ENCODE assay signal across 27 mouse cellular contexts in genomic region chr12:83168310-83168709, GRCm38 (mm10).
DNase-seq lines count a peak whose midpoint lies in the region; ATAC-seq and TF ChIP-seq lines count a peak whose summit lies in the region.
"Had no signal": no experiment of that assay in that cellular context is flagged by ENCODE, and none has a peak within 500 bp of the region (broad histone marks: within the 10 kb centered on the region; RNA-seq: fewer than 3 reads in every experiment).

No protein-coding gene starts in this region.

- no peaks in the 10 kb centered on the region for H3K27me3 ChIP-seq in lung, postnatal 0 days (replicated peaks; ENCODE audit: insufficient read depth, low read length)
- no peaks in the 10 kb centered on the region for H3K27me3 ChIP-seq in midbrain, embryonic 13.5 days
- H3K27me3 ChIP-seq: embryonic facial prominence, embryonic 12.5 days; limb, embryonic 13.5 days; lung, embryonic 15.5 days; midbrain, embryonic 12.5 days; neural tube, embryonic 13.5 days had no signal

- intact Hi-C loops in left cerebral cortex, postnatal 36 days (cut with DNase I): loop anchor here (2.0 kb wide), 1 partner anchor 318 kb away; the partner anchor contains the start of gene Dpf3

- no peak for ATAC-seq in lung, postnatal 0 days
- no peak for ATAC-seq in midbrain, embryonic 13.5 days
- ATAC-seq: forebrain, embryonic 14.5 days; intestine, embryonic 16.5 days had no signal

- no peak overlapping the region for H3K4me2 ChIP-seq in lung, postnatal 0 days (replicated peaks; ENCODE audit: low read depth, low read length)
- H3K4me2 ChIP-seq in midbrain, embryonic 13.5 days (replicated peaks): no peak overlapping the region
- H3K4me2 ChIP-seq: embryonic facial prominence, embryonic 12.5 days; limb, embryonic 13.5 days; liver, embryonic 11.5 days; lung, embryonic 15.5 days; midbrain, embryonic 12.5 days; neural tube, embryonic 13.5 days had no signal

- H3K9ac ChIP-seq in lung, postnatal 0 days (replicated peaks; ENCODE audit: low read depth): no peak overlapping the region
- no peak overlapping the region for H3K9ac ChIP-seq in midbrain, embryonic 13.5 days (replicated peaks)
- H3K9ac ChIP-seq: embryonic facial prominence, embryonic 12.5 days; limb, embryonic 13.5 days; lung, embryonic 15.5 days; midbrain, embryonic 12.5 days; neural tube, embryonic 13.5 days had no signal

- no peak overlapping the region for H3K4me3 ChIP-seq in layer of hippocampus, adult 2 months
- no peak overlapping the region for H3K4me3 ChIP-seq in cortical plate, adult 2 months (ENCODE audit: insufficient read depth, low read length)
- no peak overlapping the region for H3K4me3 ChIP-seq in lung, postnatal 0 days (ENCODE audit: low read depth, low read length)
- H3K4me3 ChIP-seq in midbrain, embryonic 13.5 days (replicated peaks): no peak overlapping the region
- H3K4me3 ChIP-seq: embryonic facial prominence, embryonic 12.5 days; limb, embryonic 13.5 days; lung, embryonic 15.5 days; megakaryocyte, embryonic 14.5 days; midbrain, embryonic 12.5 days; neural tube, embryonic 13.5 days had no signal

- peaks cover 8% of the 10 kb centered on the region; the same call in 1 of the 2 replicates for H3K4me1 ChIP-seq in cortical plate, adult 2 months (ENCODE audit: control insufficient read depth, insufficient read depth, low read length)
- H3K4me1 ChIP-seq in lung, postnatal 0 days (ENCODE audit: insufficient read depth, low read depth, low read length): no peaks in the 10 kb centered on the region
- peaks cover 24% of the 10 kb centered on the region for H3K4me1 ChIP-seq in midbrain, embryonic 13.5 days (replicated peaks)
- H3K4me1 ChIP-seq: embryonic facial prominence, embryonic 12.5 days; limb, embryonic 13.5 days; lung, embryonic 15.5 days had no signal

- TF ChIP-seq EP300 in lung, postnatal 0 days (IDR thresholded peaks at IDR 0.05): no peak

- peak; percentile 29 to 66 for DNase-seq in layer of hippocampus, adult 2 months (ENCODE audit: low spot score in 2 of 2)
- DNase-seq in layer of hippocampus, postnatal 25 days (ENCODE audit: extremely low spot score in 1 of 2, low spot score in 1 of 2): no peak
- DNase-seq in right cerebral cortex, adult 2 months (ENCODE audit: low spot score in 2 of 2): peak; percentile 42 to 50
- DNase-seq in right cerebral cortex, postnatal 14 days: no peak
- DNase-seq in left cerebral cortex, postnatal 36 days (ENCODE audit: low spot score in 2 of 2): peak; percentile 31 to 36
- no peak for DNase-seq in lung, postnatal 0 days (ENCODE audit: low spot score)
- DNase-seq: adrenal gland, adult 8-10 months; B cell, adult 2 months; cerebellum, adult 11 months; cerebellum, adult 9-10 months; cerebellum, postnatal 36 days; embryo, embryonic 11 days; gastrocnemius, postnatal 10 days; kidney, adult 8-10 months; lung, postnatal 4 days had no signal

- no peak for TF ChIP-seq POLR2A in cortical plate, adult 2 months (IDR thresholded peaks at IDR 0.05; ENCODE audit: extremely low read depth, insufficient read depth, low read length)

- 65% methylated on average over 6 of the region's 6 CpGs for WGBS in lung, postnatal 0 days
- 86% methylated on average over 6 of the region's 6 CpGs for WGBS in midbrain, embryonic 13.5 days

- no peaks in the 10 kb centered on the region for H3K36me3 ChIP-seq in lung, postnatal 0 days (ENCODE audit: insufficient read depth, low read length)
- H3K36me3 ChIP-seq in midbrain, embryonic 13.5 days: no peaks in the 10 kb centered on the region
- H3K36me3 ChIP-seq: embryonic facial prominence, embryonic 12.5 days; limb, embryonic 13.5 days; lung, embryonic 15.5 days; midbrain, embryonic 12.5 days; neural tube, embryonic 13.5 days had no signal

- H3K27ac ChIP-seq in layer of hippocampus, adult 2 months: peak overlapping the region; percentile 96
- 0 out of 2 replicates have a peak overlapping the region, but pooled peaks have one; percentile 14 for H3K27ac ChIP-seq in cortical plate, adult 2 months (ENCODE audit: insufficient read depth, low read length)
- no peak overlapping the region for H3K27ac ChIP-seq in lung, postnatal 0 days (ENCODE audit: low read length)
- no peak overlapping the region for H3K27ac ChIP-seq in midbrain, embryonic 13.5 days
- H3K27ac ChIP-seq: embryonic facial prominence, embryonic 12.5 days; kidney, postnatal 0 days; limb, embryonic 13.5 days; lung, embryonic 15.5 days; midbrain, embryonic 12.5 days had no signal

- H3K9me3 ChIP-seq in lung, postnatal 0 days (ENCODE audit: low read length): no peaks in the 10 kb centered on the region
- no peaks in the 10 kb centered on the region for H3K9me3 ChIP-seq in midbrain, embryonic 13.5 days
- H3K9me3 ChIP-seq: embryonic facial prominence, embryonic 12.5 days; limb, embryonic 13.5 days; lung, embryonic 15.5 days; midbrain, embryonic 12.5 days; neural tube, embryonic 13.5 days had no signal

- no peak for TF ChIP-seq CTCF in layer of hippocampus, adult 2 months (conservative IDR thresholded peaks at IDR 0.05)
- TF ChIP-seq CTCF in cortical plate, adult 2 months (IDR thresholded peaks at IDR 0.05; ENCODE audit: extremely low read depth, insufficient read depth, low read length): no peak
- TF ChIP-seq CTCF in lung, postnatal 0 days (IDR thresholded peaks at IDR 0.05): no peak

Comparison
In these comparisons a context has a peak if more than half of its experiments do, and no peak if none do; other contexts are left out.
1. DNase-seq: peak in layer of hippocampus, adult 2 months (2 of 2), right cerebral cortex, adult 2 months (2 of 2) and left cerebral cortex, postnatal 36 days (2 of 2); none in layer of hippocampus, postnatal 25 days (0 of 2), right cerebral cortex, postnatal 14 days (single experiment) and lung, postnatal 0 days (single experiment).
2. H3K27ac ChIP-seq: peak in layer of hippocampus, adult 2 months (single experiment) and cortical plate, adult 2 months (single experiment); none in lung, postnatal 0 days (single experiment) and midbrain, embryonic 13.5 days (single experiment).